Mouse (Mus musculus) ES-E14 (cell line): ENCODE measurements around the gene Cdhr3. TPM values are rescaled to one million over a fixed set of nuclear protein-coding genes. Genes with fewer than 3 reads are reported as not detected.

Source experiments
- DNase-seq: peaks from one replicate; pipeline ENCODE4 v3.0.0-alpha.2; 2013; ENCODE audit warnings: low read depth, low spot score
- H3K27ac ChIP-seq: 2 replicates; pipeline ENCODE4 v1.5.1; 2012; ENCODE audit warnings: low read depth, mild to moderate bottlenecking, low read length, moderate library complexity, mixed read lengths; ENCODE audit not compliant: poor library complexity, insufficient read depth, severe bottlenecking
- H3K36me3 ChIP-seq: 2 replicates; pipeline ENCODE4 v1.6.1; 2012; ENCODE audit warnings: mild to moderate bottlenecking, low read length, moderate library complexity, mixed read lengths; ENCODE audit not compliant: control insufficient read depth, poor library complexity, insufficient read depth, severe bottlenecking
- H3K4me1 ChIP-seq, 2 experiments: fragments of 150-350 bp in 1 of 2; sonication (generic) in 1 of 2; 2 replicates each; pipeline ENCODE4 v1.6.1; 2012; ENCODE audit warnings: low read length in 2 of 2, mild to moderate bottlenecking in 1 of 2, mixed read lengths in 1 of 2; ENCODE audit not compliant: control insufficient read depth in 2 of 2, insufficient read depth in 2 of 2, poor library complexity in 1 of 2
- H3K4me3 ChIP-seq, 2 experiments: fragments of 150-350 bp in 1 of 2; sonication (generic) in 1 of 2; 2 replicates each; pipeline ENCODE4 v1.5.1; 2012; ENCODE audit warnings: low read length in 2 of 2, low read depth in 1 of 2, mild to moderate bottlenecking in 1 of 2, mixed read lengths in 1 of 2; ENCODE audit not compliant: insufficient read depth in 1 of 2, poor library complexity in 1 of 2, severe bottlenecking in 1 of 2
- H3K9ac ChIP-seq: 2 replicates; pipeline ENCODE4 v1.6.1; 2012; ENCODE audit warnings: low read depth, mild to moderate bottlenecking, low read length, mixed read lengths; ENCODE audit not compliant: poor library complexity, insufficient read depth, severe bottlenecking
- H3K9me3 ChIP-seq: fragments of 150-350 bp; sonication (generic); 2 replicates; pipeline ENCODE4 v1.6.1; 2012; ENCODE audit warnings: low read depth, mild to moderate bottlenecking, low read length; ENCODE audit not compliant: control insufficient read depth, insufficient read depth
- CHD2 ChIP-seq: IDR thresholded peaks from 2 replicates; pipeline ENCODE4 v1.6.1; 2014; ENCODE audit warnings: mild to moderate bottlenecking, low read depth, low read length, inconsistent platforms
- HCFC1 ChIP-seq: IDR thresholded peaks from 2 replicates; pipeline ENCODE4 v1.6.1; 2012; ENCODE audit warnings: low read length, inconsistent platforms, borderline replicate concordance; ENCODE audit not compliant: insufficient read depth
- MAFK ChIP-seq: IDR thresholded peaks from 2 replicates; pipeline ENCODE4 v1.6.1; 2014; ENCODE audit warnings: mild to moderate bottlenecking, low read depth, low read length, inconsistent platforms; ENCODE audit not compliant: insufficient read depth
- ZC3H11A ChIP-seq: IDR thresholded peaks from 2 replicates; pipeline ENCODE4 v1.6.1; 2012; ENCODE audit warnings: low read depth, mild to moderate bottlenecking, inconsistent platforms, low read length, borderline replicate concordance
- ZNF384 ChIP-seq: IDR thresholded peaks from 2 replicates; pipeline ENCODE4 v1.6.1; 2012; ENCODE audit warnings: low read depth, low read length, inconsistent platforms
- in situ Hi-C, 2 experiments: fragments of 600-800 bp; cut with MboI; formaldehyde crosslinking; loops; one replicate each; pipeline ENCODE4 v1.15.1; 2025; ENCODE audit warnings: low sequenced_read_pairs in 2 of 2, inconsistent platforms in 1 of 2; ENCODE audit not compliant: unreplicated experiment in 2 of 2
- total RNA-seq: library from RNA; depleted of rRNA; stranded (reverse); fragments of 300-350 nt; gene quantifications from 2 replicates; pipeline ENCODE4 v1.2.3, GENCODE M21; 2012

Gene Cdhr3
- total RNA-seq, 1 experiment, result not detected

- in situ Hi-C loops, result no loop called here
- DNase-seq, result no peak
- TF ChIP-seq ZC3H11A (no peak), CHD2 (no peak), HCFC1 (no peak), ZNF384 (no peak), MAFK (no peak)
- H3K9ac ChIP-seq, result no peak overlapping the region
- no peak overlapping the region for H3K4me3 ChIP-seq
- no peaks in the 10 kb centered on the region for H3K4me1 ChIP-seq
- no peaks in the 10 kb centered on the region for H3K36me3 ChIP-seq
- H3K27ac ChIP-seq, result no peak overlapping the region
- H3K9me3 ChIP-seq, result no peaks in the 10 kb centered on the region
Measured at GRCm38 (mm10) chr12:33092196-33092595, 479 bp downstream of the Cdhr3 start.

GRCm38 (mm10) chr12:33086151-33086550, 6.5 kb downstream of the Cdhr3 start:
- H3K4me3 ChIP-seq, result no peak overlapping the region
- H3K36me3 ChIP-seq, result no peaks in the 10 kb centered on the region
- in situ Hi-C loops, result no loop called here
- DNase-seq, result no peak
- TF ChIP-seq ZNF384, result no peak
- no peak for TF ChIP-seq ZC3H11A
- no peak for TF ChIP-seq HCFC1
- H3K9me3 ChIP-seq, result no peaks in the 10 kb centered on the region
- no peak overlapping the region for H3K9ac ChIP-seq
- no peak overlapping the region for H3K27ac ChIP-seq
- no peaks in the 10 kb centered on the region for H3K4me1 ChIP-seq

GRCm38 (mm10) chr12:33084683-33085082, 8.0 kb downstream of the Cdhr3 start:
- H3K9ac ChIP-seq, result no peak overlapping the region
- no peak overlapping the region for H3K27ac ChIP-seq
- peak; percentile 20 for DNase-seq
- H3K4me1 ChIP-seq, result no peaks in the 10 kb centered on the region
- H3K36me3 ChIP-seq, result no peaks in the 10 kb centered on the region
- in situ Hi-C loops, result no loop called here
- H3K9me3 ChIP-seq, result no peaks in the 10 kb centered on the region
- no peak overlapping the region for H3K4me3 ChIP-seq
- TF ChIP-seq HCFC1 (no peak), MAFK (no peak), ZC3H11A (no peak), ZNF384 (no peak), CHD2 (no peak)

DNA sequence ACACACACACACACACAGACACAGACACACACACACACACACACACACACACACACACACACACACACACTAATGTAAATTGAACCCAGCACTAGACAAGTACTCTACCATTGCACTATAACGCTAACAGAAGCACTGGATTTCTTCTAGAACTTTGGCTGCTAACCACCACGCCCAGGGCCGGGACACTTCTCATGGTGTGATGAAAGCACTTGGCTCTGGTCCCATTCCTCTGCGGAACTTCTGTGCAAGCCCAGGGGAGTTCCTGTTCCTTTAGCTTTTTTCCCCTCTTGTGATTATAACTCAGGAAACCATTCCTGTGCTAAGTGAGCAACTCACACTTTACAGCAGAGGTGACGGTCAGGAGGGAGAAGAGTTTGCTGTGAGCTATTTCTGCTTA, 9.3 kb downstream of the Cdhr3 start:
- TF ChIP-seq CHD2 (no peak), HCFC1 (no peak), ZC3H11A (no peak), ZNF384 (no peak), MAFK (no peak)
- H3K9ac ChIP-seq, result no peak overlapping the region
- no peaks in the 10 kb centered on the region for H3K9me3 ChIP-seq
- in situ Hi-C loops, result no loop called here
- DNase-seq, result no peak
- no peak overlapping the region for H3K27ac ChIP-seq
- no peaks in the 10 kb centered on the region for H3K36me3 ChIP-seq
- H3K4me1 ChIP-seq, result no peaks in the 10 kb centered on the region
- no peak overlapping the region for H3K4me3 ChIP-seq

GRCm38 (mm10) chr12:33076309-33076708, 16.4 kb downstream of the Cdhr3 start:
- Histone ChIP-seq H3K9ac (no peak overlapping the region), H3K9me3 (no peaks in the 10 kb centered on the region), H3K36me3 (no peaks in the 10 kb centered on the region), H3K4me1 (peaks cover 0 to 5% of the 10 kb centered on the region in 2 experiments; a peak in 1 of 4 replicates), H3K27ac (no peak overlapping the region), H3K4me3 (no peak overlapping the region)
- DNase-seq, result no peak
- TF ChIP-seq CHD2, result no peak
- no peak for TF ChIP-seq HCFC1
- TF ChIP-seq ZNF384, result no peak
- TF ChIP-seq ZC3H11A, result no peak
- TF ChIP-seq MAFK, result no peak
- in situ Hi-C loops, result no loop called here
